Mouse (Mus musculus): ENCODE measurements around the gene Kars.

DNA sequence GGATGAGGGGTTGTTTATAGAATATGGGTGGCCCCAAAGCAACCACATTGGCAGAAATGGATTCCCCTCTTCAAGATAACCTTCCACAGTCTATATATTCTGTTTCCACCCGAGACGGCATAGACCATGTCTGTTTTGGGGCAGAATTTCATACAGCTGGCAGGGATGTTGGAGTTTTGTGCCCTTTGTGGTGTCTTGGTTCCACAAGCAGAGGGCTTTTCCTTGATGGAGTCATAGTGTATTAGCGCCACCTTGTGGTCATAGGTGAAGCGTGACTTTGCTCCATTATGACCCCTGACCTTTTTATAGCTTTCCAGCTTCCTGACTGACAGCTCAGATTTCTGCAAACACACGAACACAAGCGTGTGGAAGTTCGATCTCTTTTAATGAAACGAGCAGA is 23.5 kb upstream of the Kars start:
- TF ChIP-seq POLR2A (IDR thresholded peaks at IDR 0.05; ENCODE audit: insufficient read length, low read depth) (no peak), USF1 (IDR thresholded peaks at IDR 0.05; ENCODE audit: low read depth) (no peak), MAX (IDR thresholded peaks at IDR 0.05; ENCODE audit: low read depth) (no peak), POLR2AphosphoS2 (IDR thresholded peaks at IDR 0.05; ENCODE audit: insufficient read length, low read depth) (no peak), TCF12 (IDR thresholded peaks at IDR 0.05; ENCODE audit: insufficient read depth, poor library complexity, severe bottlenecking) (no peak), E2F4 (IDR thresholded peaks at IDR 0.05; ENCODE audit: insufficient read depth) (no peak), CEBPB (IDR thresholded peaks at IDR 0.05; ENCODE audit: insufficient read depth, poor library complexity, severe bottlenecking) (no peak), MYOG (IDR thresholded peaks at IDR 0.05; ENCODE audit: control insufficient read depth in 1 of 3, insufficient read depth in 1 of 3, insufficient read length in 2 of 3, low read depth in 2 of 3) (no peak), REST (IDR thresholded peaks at IDR 0.05; ENCODE audit: insufficient read depth, insufficient read length) (no peak), SRF (IDR thresholded peaks at IDR 0.05; ENCODE audit: control insufficient read depth, insufficient read length, low read depth) (no peak), MYOD1 (IDR thresholded peaks at IDR 0.05; ENCODE audit: control insufficient read depth in 1 of 3, insufficient read length in 2 of 3, low read depth in 2 of 3) (no peak), TCF3 (IDR thresholded peaks at IDR 0.05; ENCODE audit: insufficient read length, low read depth) (no peak)
